Mouse (Mus musculus) regulatory T cell (primary cell): ENCODE data around the gene Galnt15.

Source experiments
- in situ Hi-C: fragments of 300-600 bp; cut with MboI, MseI; formaldehyde crosslinking; loops from one replicate; pipeline ENCODE4 v1.15.1; 2025; ENCODE audit warnings: high pct_unique_total_duplicates

Gene Galnt15

GRCm38 (mm10) chr14:32028681-32029091 lies at the start of gene Galnt15:
Gene Galnt15 (plus strand): TSS chr14:32028989.
- in situ Hi-C loops, result loop anchor here (10.0 kb wide), 1 partner anchor 656 kb away; the partner anchor contains the start of gene 3425401B19Rik

- in situ Hi-C loops, result no loop called here
Observed at GRCm38 (mm10) chr14:31994021-31994420, 34.8 kb upstream of the Galnt15 start.

DNA sequence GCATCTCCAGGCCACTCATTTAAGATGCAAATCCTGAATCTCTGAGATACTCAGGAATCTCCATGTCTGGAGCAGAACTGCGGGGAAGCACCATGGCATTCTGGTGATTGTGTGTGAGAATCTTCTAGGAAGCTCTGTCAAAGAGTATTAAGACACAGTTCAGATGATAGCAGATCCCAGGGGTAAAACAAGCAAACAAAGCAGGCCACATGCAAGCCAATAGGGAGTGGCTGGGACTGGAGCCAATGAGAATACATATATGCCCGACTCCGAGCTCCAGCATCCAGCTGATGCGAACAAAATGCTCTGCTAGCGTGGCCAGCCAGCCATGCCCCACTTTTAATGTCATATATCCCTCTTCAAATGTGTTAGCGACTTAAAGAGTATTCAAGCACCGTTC lies 27.8 kb upstream of the Galnt15 start:
- in situ Hi-C loops, result no loop called here

DNA sequence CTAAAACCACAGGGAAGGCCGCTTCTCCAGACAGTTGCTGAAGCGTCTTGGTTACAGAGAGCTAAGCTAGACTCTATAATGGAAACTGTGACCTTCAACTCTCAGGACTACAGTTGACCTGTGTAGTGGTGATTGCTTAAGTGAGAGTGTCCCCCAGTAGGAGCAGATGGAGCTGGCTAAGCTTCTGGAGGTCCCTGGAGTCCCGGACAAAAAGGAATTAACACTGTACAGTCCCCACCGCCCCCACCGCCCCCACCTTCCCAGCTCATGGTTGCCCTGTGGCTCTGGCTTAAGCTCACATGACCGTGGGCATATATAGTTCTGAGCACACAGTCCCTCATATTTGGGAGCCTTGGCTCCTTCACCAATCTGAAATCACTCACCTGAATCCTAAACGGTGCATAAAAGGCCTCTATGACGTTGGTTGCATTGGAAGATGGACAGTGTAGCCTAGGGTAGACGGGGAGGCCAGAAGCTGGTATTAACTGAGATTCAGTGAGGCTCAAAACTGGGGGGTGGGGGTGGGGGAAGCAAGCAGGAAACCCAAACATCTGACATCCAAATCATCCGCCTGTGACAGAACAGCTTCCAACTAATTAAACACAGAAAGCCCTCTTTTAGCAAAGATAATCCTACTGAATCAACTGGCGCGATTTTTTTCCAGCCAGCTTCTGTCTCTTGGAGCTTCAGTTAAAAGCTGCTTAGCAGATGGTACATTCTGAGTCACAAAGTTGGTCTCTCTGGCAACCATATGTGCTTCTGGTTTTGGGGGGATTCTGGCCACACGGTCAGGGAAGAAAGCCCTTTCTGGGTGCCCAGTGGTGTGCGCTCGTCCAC lies 26.1 kb upstream of the Galnt15 start:
- in situ Hi-C loops, result no loop called here

DNA sequence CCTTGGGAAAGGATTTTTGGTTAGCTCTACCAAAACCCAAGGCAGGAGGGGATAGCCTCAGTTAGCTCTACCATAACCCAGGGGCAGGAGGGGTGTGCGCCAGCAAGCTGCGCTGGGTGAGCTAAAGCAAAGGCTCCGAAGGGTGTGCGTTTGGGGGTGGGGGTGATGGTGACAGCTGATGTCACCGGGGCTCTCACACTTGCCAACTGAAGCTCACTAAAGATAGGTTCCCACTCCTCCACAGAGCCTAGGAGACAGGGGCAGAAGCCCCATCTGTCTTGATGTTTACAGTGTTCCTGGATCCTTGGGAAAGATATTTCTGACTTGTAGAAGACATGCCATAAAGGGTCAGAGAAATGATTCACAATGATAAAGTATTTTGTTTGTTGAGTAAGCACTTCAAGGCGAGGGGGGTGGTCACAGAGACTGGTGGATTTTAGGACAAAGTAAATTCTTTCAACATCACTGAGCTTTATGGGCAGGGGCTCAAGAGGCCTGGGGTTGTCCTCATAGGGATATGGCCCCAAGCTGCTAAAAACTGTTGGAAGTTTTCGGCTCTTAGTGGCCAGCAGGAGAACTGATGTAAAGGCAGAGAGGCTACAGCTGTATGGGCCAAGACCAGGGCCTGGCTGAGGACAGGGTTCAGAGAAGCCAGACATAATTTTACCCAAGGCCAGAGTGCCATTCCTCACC lies 24.7 kb upstream of the Galnt15 start:
- in situ Hi-C loops, result no loop called here

- in situ Hi-C loops, result no loop called here
Observed at GRCm38 (mm10) chr14:32005673-32006261, 23.0 kb upstream of the Galnt15 start.

- in situ Hi-C loops, result no loop called here
Observed at GRCm38 (mm10) chr14:32007654-32008335, 21.0 kb upstream of the Galnt15 start.

GRCm38 (mm10) chr14:32009715-32010114 lies 19.1 kb upstream of the Galnt15 start:
- in situ Hi-C loops, result no loop called here

- in situ Hi-C loops, result no loop called here
Observed at GRCm38 (mm10) chr14:32011547-32012304, 17.1 kb upstream of the Galnt15 start.

- in situ Hi-C loops, result no loop called here
Observed at GRCm38 (mm10) chr14:32015131-32015770, 13.5 kb upstream of the Galnt15 start.

DNA sequence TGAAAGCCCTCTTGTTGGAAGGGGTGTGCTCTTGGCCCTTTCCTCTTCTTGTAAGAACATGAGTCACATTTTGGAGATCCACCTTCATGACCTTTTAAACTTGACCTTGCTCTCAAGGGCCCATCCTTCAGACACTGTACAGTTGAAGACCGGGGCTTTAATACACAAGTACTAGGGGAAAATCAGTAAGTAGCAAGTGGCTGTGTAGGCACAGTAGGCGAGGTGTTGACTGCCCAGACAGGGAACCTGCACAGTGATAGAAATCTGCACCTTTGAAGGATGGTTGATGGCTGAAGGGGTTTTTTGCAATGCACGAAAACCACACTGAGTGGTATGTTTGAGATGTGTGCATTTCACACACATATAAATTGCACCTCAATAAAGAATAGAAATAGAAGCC lies 12.3 kb upstream of the Galnt15 start:
- in situ Hi-C loops, result no loop called here

DNA sequence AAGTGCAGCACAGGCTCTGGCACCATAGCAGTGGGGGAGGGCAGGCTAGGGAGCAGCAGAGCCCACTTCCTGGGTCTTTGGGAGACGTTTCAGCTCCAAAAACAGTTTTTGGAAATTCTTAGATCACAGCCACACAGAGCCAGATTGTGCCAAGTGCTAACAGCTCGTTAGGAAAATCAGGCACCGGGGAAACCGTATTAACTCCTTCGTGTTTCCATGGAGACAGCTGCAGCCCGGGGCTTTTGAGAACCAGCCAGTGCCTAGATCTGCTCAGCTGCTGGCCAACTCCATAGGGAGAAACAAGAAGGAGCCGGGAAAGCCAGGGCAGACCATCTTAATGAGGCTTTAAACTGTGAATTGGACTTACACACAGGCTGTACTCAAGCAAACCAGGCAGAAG lies 11.9 kb upstream of the Galnt15 start:
- in situ Hi-C loops, result no loop called here

DNA sequence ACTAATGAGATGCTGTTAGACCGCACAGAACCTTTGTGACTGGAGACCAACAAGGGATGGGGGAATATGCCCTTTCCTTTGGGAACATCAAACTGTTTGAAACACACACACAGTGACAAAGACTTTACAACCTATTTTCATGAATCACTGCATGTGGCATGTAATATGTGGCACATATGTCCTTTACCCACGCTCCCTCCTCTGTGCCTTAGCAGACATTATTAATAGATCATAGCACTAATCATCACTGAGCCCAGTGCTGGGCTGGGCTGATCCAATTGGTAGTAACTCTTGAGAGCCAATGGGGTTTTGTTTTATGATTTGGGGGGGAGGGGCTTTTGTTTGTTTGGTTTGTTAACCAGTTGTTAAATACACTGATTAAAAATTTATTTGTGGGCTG lies 11.3 kb upstream of the Galnt15 start:
- in situ Hi-C loops, result no loop called here

DNA sequence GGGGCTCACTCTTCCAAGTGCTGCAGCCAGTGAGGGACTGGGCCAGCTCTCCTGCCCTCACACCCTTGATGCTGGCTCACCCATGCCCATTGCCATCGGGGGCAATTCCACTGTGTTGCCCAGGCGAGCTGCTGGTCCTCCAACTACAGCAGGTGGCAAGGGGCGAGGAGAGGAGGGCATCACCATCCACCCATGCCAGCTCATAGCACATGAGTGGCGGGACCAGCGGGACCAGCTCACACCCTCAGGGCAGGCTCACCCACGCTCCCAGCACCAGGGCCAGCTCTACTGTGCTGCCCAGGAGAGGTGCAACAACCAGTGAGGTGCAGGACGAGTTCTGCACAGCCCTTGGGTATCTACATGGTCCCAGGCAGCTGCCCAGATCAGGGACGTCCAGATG lies 9.7 kb upstream of the Galnt15 start:
- in situ Hi-C loops, result no loop called here

GRCm38 (mm10) chr14:32021967-32022366 lies 6.8 kb upstream of the Galnt15 start:
- in situ Hi-C loops, result loop anchor here (10.0 kb wide), 1 partner anchor 663 kb away; the partner anchor contains the start of gene 3425401B19Rik

GRCm38 (mm10) chr14:32022450-32022849 lies 6.3 kb upstream of the Galnt15 start:
- in situ Hi-C loops, result loop anchor here (10.0 kb wide), 1 partner anchor 662 kb away; the partner anchor contains the start of gene 3425401B19Rik

GRCm38 (mm10) chr14:32023891-32024290 lies 4.9 kb upstream of the Galnt15 start:
- in situ Hi-C loops, result loop anchor here (10.0 kb wide), 1 partner anchor 661 kb away; the partner anchor contains the start of gene 3425401B19Rik

GRCm38 (mm10) chr14:32027218-32027617 lies 1.6 kb upstream of the Galnt15 start:
- in situ Hi-C loops, result loop anchor here (10.0 kb wide), 1 partner anchor 658 kb away; the partner anchor contains the start of gene 3425401B19Rik

GRCm38 (mm10) chr14:32029411-32029992 lies 713 bp downstream of the Galnt15 start:
- in situ Hi-C loops, result loop anchor here (10.0 kb wide), 1 partner anchor 655 kb away; the partner anchor contains the start of gene 3425401B19Rik

- in situ Hi-C loops, result loop anchor here (5.0 kb wide), 1 partner anchor 73 kb away; no protein-coding TSS in a partner anchor
Observed at GRCm38 (mm10) chr14:32030073-32030472, 1.3 kb downstream of the Galnt15 start.
